Mouse (Mus musculus) brain, embryonic 14.5 days (tissue): Measurements from ENCODE around the gene Ssbp2. TPM values are rescaled to one million over a fixed set of nuclear protein-coding genes. Genes with fewer than 3 reads are reported as not detected.

ENCODE experiments used
- DNase-seq: peaks from one replicate; pipeline ENCODE4 v3.0.0-alpha.2; 2011; ENCODE audit warnings: low read depth
- CTCF ChIP-seq: fragments of 200-500 bp; IDR thresholded peaks from 2 replicates; pipeline ENCODE4 v1.5.1; 2012; ENCODE audit warnings: inconsistent platforms, mild to moderate bottlenecking, moderate library complexity, borderline replicate concordance; ENCODE audit not compliant: insufficient read depth, insufficient read length; ENCODE audit errors: extremely low read depth
- POLR2A ChIP-seq: fragments of 200-500 bp; IDR thresholded peaks from 2 replicates; pipeline ENCODE4 v1.6.1; 2012; ENCODE audit warnings: mild to moderate bottlenecking, inconsistent platforms, borderline replicate concordance; ENCODE audit not compliant: poor library complexity, insufficient read depth, insufficient read length, severe bottlenecking; ENCODE audit errors: extremely low read depth
- polyA plus RNA-seq: library from polyadenylated mRNA; depleted of rRNA; stranded (reverse); fragments of >200 nt; gene quantifications from 2 replicates; pipeline ENCODE4 v1.2.3, GENCODE M21; 2012; rRNA removed

Ssbp2 gene
- polyA plus RNA-seq: 133 and 154 TPM in 2 replicates

GRCm38 (mm10) chr13:91459896-91460620 is at the start of gene Ssbp2:
Gene Ssbp2, plus strand, starts transcription at chr13:91460283.
- TF ChIP-seq CTCF (no peak), POLR2A (no peak)
- no peak for DNase-seq

- TF ChIP-seq CTCF (no peak), POLR2A (no peak)
- DNase-seq: no peak
Observed at GRCm38 (mm10) chr13:91413752-91414503, 46.2 kb upstream of the Ssbp2 start.

GRCm38 (mm10) chr13:91415896-91416295 is 44.2 kb upstream of the Ssbp2 start:
- no peak for TF ChIP-seq CTCF
- TF ChIP-seq POLR2A: no peak
- no peak for DNase-seq

- DNase-seq: no peak
- no peak for TF ChIP-seq CTCF
- no peak for TF ChIP-seq POLR2A
Observed at GRCm38 (mm10) chr13:91416698-91417097, 43.4 kb upstream of the Ssbp2 start.

GRCm38 (mm10) chr13:91421387-91421949 is 38.6 kb upstream of the Ssbp2 start:
- peak; percentile 92 for DNase-seq
- no peak for TF ChIP-seq POLR2A
- no peak for TF ChIP-seq CTCF

GRCm38 (mm10) chr13:91430867-91431266 is 29.2 kb upstream of the Ssbp2 start:
- TF ChIP-seq POLR2A: no peak
- no peak for TF ChIP-seq CTCF
- no peak for DNase-seq

GRCm38 (mm10) chr13:91431392-91432355 is 28.4 kb upstream of the Ssbp2 start:
- DNase-seq: peak; percentile 78
- TF ChIP-seq POLR2A: no peak
- TF ChIP-seq CTCF: no peak

GRCm38 (mm10) chr13:91433021-91433420 is 27.1 kb upstream of the Ssbp2 start:
- peak; percentile 22 for DNase-seq
- no peak for TF ChIP-seq CTCF
- no peak for TF ChIP-seq POLR2A

GRCm38 (mm10) chr13:91437931-91438330 is 22.2 kb upstream of the Ssbp2 start:
- no peak for DNase-seq
- TF ChIP-seq POLR2A (no peak), CTCF (no peak)

GRCm38 (mm10) chr13:91441476-91441875 is 18.6 kb upstream of the Ssbp2 start:
- no peak for TF ChIP-seq CTCF
- no peak for TF ChIP-seq POLR2A
- DNase-seq: no peak
